Mouse (Mus musculus) spleen, adult 18-20 months (tissue): ENCODE results near the gene Hmgxb4.

Source experiments
- DNase-seq, 2 experiments: peaks; one replicate each; pipeline ENCODE4 v3.0.0; 2022; ENCODE audit warnings: mixed read lengths in 2 of 2

The Hmgxb4 gene

DNA sequence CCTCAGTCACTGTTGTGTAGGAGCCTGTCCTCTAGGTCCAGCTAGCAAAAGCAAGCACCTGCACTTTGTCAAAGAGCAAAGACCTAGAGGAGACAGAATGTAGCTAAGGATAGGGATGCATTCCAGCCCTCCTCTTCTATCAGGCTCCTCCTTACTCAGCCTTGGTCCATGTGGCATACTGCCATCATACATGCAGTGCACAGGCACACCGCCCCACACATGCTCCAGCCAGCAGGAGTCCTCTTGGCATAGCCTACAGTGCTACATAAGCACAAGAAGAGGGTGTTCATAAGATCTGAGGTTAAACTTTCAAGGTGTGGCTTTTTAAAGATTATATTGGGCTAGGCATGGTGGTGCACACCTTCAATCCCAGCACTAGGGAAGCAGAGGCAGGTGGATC, 81.7 kb downstream of the Hmgxb4 start:
- no peak for DNase-seq

DNA sequence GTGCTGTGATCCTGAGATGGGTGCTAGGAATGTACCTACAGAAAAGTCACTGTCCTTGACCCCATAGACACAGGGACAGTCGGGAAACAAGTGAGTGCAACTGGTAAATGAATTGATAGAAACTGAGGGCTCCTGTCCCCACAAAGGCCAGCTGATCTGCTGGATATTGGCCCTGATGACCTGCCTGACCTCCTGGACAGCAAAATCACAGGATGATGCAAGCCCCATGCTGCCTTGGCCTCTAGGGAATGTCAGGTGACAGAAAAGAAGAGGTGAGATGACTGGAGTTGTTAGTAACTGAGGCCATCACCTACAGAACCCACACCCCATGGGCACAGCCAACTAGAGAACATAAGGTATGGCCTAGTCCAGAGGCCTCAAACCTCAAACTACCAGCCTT, 85.1 kb downstream of the Hmgxb4 start:
- no peak for DNase-seq

DNA sequence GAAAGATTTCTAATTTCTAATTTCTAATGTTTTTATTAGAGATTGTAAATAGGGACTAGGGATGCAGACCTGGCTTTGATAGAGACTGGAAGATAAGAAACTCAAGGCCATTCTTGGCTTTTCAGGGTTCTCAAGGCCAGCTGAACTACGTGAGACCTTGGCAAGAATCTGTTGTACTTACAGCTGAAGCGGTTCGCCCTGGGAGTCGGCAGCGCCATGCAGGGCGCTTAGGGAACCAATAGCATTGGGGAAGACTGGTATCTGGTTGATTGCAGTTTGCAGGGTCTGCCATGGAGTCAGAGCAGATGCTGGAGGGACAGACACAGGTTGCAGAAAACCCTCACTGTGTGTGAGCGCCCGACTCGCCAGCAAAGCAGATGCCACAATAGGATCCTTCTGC, 85.7 kb downstream of the Hmgxb4 start:
- no peak for DNase-seq
